Mouse (Mus musculus) spleen, adult 2 months (tissue): Measurements from ENCODE around the gene Tmprss9. TPM values are rescaled to one million over a fixed set of nuclear protein-coding genes. Genes with fewer than 3 reads are reported as not detected.

Experiments
- DNase-seq, 2 experiments: peaks; one replicate each; pipeline versions ENCODE4 v3.0.0 to v3.0.0-alpha.2; 2012 to 2021; ENCODE audit warnings: low spot score in 2 of 2, low read depth in 1 of 2
- H3K27ac ChIP-seq: fragments of 200-500 bp; 2 replicates; pipeline ENCODE4 v1.5.1; 2012; ENCODE audit warnings: low read length, inconsistent platforms; ENCODE audit not compliant: insufficient read depth
- H3K27me3 ChIP-seq: fragments of 200-500 bp; 2 replicates; pipeline ENCODE4 v1.6.1; 2012; ENCODE audit warnings: mild to moderate bottlenecking, moderate library complexity, low read length, inconsistent platforms; ENCODE audit not compliant: control insufficient read depth, insufficient read depth
- H3K36me3 ChIP-seq: fragments of 200-500 bp; 2 replicates; pipeline ENCODE4 v1.6.1; 2012; ENCODE audit warnings: mild to moderate bottlenecking, low read length, inconsistent platforms; ENCODE audit not compliant: control insufficient read depth, insufficient read depth
- H3K4me1 ChIP-seq: fragments of 200-500 bp; 2 replicates; pipeline ENCODE4 v1.6.1; 2011; ENCODE audit warnings: inconsistent platforms; ENCODE audit not compliant: control insufficient read depth, insufficient read depth, insufficient read length
- H3K4me3 ChIP-seq: fragments of 200-500 bp; 2 replicates; pipeline ENCODE4 v1.5.1; 2011; ENCODE audit warnings: mild to moderate bottlenecking, inconsistent platforms; ENCODE audit not compliant: insufficient read depth, insufficient read length; ENCODE audit errors: extremely low read depth
- CTCF ChIP-seq: fragments of 200-500 bp; IDR thresholded peaks from 2 replicates; pipeline ENCODE4 v1.5.1; 2011; ENCODE audit warnings: mild to moderate bottlenecking, inconsistent platforms; ENCODE audit not compliant: insufficient read depth, insufficient read length, insufficient replicate concordance; ENCODE audit errors: extremely low read depth
- POLR2A ChIP-seq: fragments of 200-500 bp; IDR thresholded peaks from 2 replicates; pipeline ENCODE4 v1.6.1; 2011; ENCODE audit warnings: low read depth, low read length, inconsistent platforms
- WGBS: fragments of 180-500 bp; shearing (Covaris S2); methylation state at CpG from one replicate; pipeline ENCODE4 v1.1.7; 2018; 5-methylcytosine and 5-hydroxymethylcytosine counted together
- polyA plus RNA-seq: library from polyadenylated mRNA; depleted of rRNA; stranded (reverse); fragments of >200 nt; gene quantifications from 2 replicates; pipeline ENCODE4 v1.2.3, GENCODE M21; 2012

Tmprss9 gene
- polyA plus RNA-seq, 1 experiment, result 0.09 TPM

DNA sequence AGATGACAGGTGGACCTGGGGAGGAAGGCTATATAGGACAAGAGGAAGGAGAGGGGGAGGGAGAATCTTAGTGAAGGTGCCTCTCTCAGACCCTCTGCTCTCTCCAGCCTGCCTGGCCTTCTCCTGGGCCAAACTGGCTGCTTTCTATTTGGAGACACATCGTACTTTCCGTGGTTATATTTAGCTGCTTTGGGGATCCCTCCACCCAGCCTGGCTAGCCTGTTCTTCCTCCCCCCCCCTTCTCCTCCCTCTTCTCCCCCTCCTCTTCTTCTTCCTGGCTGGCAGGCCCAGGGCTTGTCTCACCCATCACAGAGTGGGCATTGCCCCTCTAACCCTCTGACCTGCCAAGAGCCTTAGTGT, 69.3 kb downstream of the Tmprss9 start:
- no peak for DNase-seq
- Histone ChIP-seq H3K4me1 (peaks cover 42% of the 10 kb centered on the region), H3K27me3 (no peaks in the 10 kb centered on the region), H3K4me3 (no peak overlapping the region), H3K36me3 (no peaks in the 10 kb centered on the region), H3K27ac (no peak overlapping the region)
- 18% methylated on average over 2 of the region's 2 CpGs for WGBS
- no peak for TF ChIP-seq POLR2A
- no peak for TF ChIP-seq CTCF

GRCm38 (mm10) chr10:80942919-80943318, 71.3 kb downstream of the Tmprss9 start:
- Histone ChIP-seq H3K4me3 (no peak overlapping the region), H3K36me3 (no peaks in the 10 kb centered on the region), H3K27ac (no peak overlapping the region), H3K4me1 (peaks cover 24% of the 10 kb centered on the region), H3K27me3 (no peaks in the 10 kb centered on the region)
- WGBS, result 18% methylated on average over 8 of the region's 8 CpGs
- TF ChIP-seq CTCF (no peak), POLR2A (no peak)
- DNase-seq, result no peak

- H3K27me3 ChIP-seq, result no peaks in the 10 kb centered on the region
- no peak overlapping the region for H3K27ac ChIP-seq
- TF ChIP-seq POLR2A (no peak), CTCF (no peak)
- H3K4me3 ChIP-seq, result no peak overlapping the region
- no peak for DNase-seq
- no peaks in the 10 kb centered on the region for H3K36me3 ChIP-seq
- H3K4me1 ChIP-seq, result peaks cover 23% of the 10 kb centered on the region
- WGBS, result 87% methylated on average over 9 of the region's 9 CpGs
Measured at GRCm38 (mm10) chr10:80943701-80944100, 72.1 kb downstream of the Tmprss9 start.

GRCm38 (mm10) chr10:80944231-80944630, 72.6 kb downstream of the Tmprss9 start:
- Histone ChIP-seq H3K36me3 (no peaks in the 10 kb centered on the region), H3K27me3 (no peaks in the 10 kb centered on the region), H3K4me3 (no peak overlapping the region), H3K4me1 (peaks cover 18% of the 10 kb centered on the region), H3K27ac (no peak overlapping the region)
- no peak for DNase-seq
- TF ChIP-seq CTCF (no peak), POLR2A (no peak)
- WGBS, result 68% methylated on average over 5 of the region's 5 CpGs

GRCm38 (mm10) chr10:80946684-80947437, 75.2 kb downstream of the Tmprss9 start:
- peaks cover 13% of the 10 kb centered on the region; the same call in 1 of the 2 replicates for H3K4me1 ChIP-seq
- TF ChIP-seq CTCF (no peak), POLR2A (no peak)

DNA sequence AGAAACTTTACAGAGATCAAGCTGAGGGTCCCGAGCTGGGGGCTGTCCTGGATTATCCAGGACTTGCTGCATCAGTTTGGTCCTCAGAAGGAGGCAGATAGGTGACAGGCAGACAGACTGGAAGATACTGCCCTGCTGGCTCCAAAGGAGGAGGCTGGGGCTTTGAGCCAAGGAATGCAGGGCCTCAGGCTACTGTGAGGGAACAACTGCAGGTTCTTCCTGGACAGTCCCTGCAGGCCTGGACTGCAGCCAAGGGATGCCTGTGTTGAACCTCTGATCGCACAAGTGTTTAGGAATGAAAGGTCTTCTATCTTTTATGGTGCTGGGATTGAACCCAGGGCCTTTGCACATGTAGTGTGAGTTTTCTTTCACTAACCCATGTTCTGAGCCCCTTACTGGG, 76.2 kb downstream of the Tmprss9 start:
- Histone ChIP-seq H3K4me1 (peaks cover 12% of the 10 kb centered on the region; the same call in 1 of the 2 replicates), H3K4me3 (no peak overlapping the region), H3K36me3 (no peaks in the 10 kb centered on the region), H3K27ac (no peak overlapping the region), H3K27me3 (no peaks in the 10 kb centered on the region)
- 83% methylated on average over 2 of the region's 2 CpGs for WGBS
- DNase-seq, result no peak
- TF ChIP-seq POLR2A (no peak), CTCF (no peak)

More at GRCm38 (mm10) chr10:80946684-80947437, 75.2 kb downstream of the Tmprss9 start:
- Histone ChIP-seq H3K4me3 (no peak overlapping the region), H3K27ac (no peak overlapping the region), H3K36me3 (no peaks in the 10 kb centered on the region), H3K27me3 (no peaks in the 10 kb centered on the region)
- WGBS, result 77% methylated on average over 14 of the region's 14 CpGs
- DNase-seq, result no peak

DNA sequence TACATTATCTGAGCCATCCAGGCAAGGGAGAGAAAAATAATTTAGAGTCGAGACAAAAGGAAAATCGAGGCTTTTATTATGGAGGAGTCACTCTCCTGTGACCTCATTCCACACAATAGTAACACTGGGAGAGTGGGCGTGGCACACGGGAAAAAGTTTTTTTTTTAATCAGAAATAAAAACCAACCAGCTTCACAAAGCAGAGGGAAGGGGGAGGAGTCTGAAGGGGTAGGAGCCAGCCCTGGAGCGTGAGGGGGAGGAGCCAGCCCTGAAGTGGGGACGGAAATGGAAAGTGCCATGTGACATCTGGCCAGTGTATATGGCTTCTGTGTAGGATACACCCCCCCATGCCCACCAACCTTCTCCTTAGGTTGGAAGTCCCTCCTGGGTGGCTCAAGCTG, 76.9 kb downstream of the Tmprss9 start:
- DNase-seq, result no peak
- Histone ChIP-seq H3K27me3 (no peaks in the 10 kb centered on the region), H3K4me3 (no peak overlapping the region), H3K4me1 (peaks cover 4% of the 10 kb centered on the region; the same call in 1 of the 2 replicates), H3K27ac (no peak overlapping the region), H3K36me3 (no peaks in the 10 kb centered on the region)
- TF ChIP-seq CTCF (no peak), POLR2A (no peak)
- 30% methylated on average over 6 of the region's 6 CpGs for WGBS
